Mouse (Mus musculus): ENCODE measurements around the gene Tmem114. TPM values are rescaled to one million over a fixed set of nuclear protein-coding genes. Genes with fewer than 3 reads are reported as not detected.

The Tmem114 gene
- polyA plus RNA-seq (2012; rRNA removed; ENCODE audit: low replicate concordance), result 0.14 TPM in 1 of 2 replicates, not detected in the other

DNA sequence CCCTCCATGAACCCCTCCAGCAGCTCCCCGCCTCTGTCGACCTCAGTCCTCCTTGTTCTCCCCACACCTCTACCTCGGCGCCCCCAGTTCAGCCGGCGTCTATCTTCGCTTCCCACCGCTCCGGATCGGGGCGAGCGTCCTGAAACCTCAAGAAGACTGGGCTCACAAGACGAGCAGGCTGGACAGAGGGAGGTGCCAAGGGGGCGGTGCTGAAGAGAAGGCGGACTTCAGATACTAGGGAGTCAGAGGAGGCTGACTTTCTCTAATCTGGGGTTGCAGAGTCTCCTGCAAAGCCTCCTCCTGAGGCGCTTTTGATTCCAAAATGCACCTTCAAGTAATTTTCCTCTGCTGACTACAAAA lies at the start of gene Tmem114:
Gene Tmem114 (minus strand): TSS at position 166 of the 360 bp plus-strand sequence.

DNA sequence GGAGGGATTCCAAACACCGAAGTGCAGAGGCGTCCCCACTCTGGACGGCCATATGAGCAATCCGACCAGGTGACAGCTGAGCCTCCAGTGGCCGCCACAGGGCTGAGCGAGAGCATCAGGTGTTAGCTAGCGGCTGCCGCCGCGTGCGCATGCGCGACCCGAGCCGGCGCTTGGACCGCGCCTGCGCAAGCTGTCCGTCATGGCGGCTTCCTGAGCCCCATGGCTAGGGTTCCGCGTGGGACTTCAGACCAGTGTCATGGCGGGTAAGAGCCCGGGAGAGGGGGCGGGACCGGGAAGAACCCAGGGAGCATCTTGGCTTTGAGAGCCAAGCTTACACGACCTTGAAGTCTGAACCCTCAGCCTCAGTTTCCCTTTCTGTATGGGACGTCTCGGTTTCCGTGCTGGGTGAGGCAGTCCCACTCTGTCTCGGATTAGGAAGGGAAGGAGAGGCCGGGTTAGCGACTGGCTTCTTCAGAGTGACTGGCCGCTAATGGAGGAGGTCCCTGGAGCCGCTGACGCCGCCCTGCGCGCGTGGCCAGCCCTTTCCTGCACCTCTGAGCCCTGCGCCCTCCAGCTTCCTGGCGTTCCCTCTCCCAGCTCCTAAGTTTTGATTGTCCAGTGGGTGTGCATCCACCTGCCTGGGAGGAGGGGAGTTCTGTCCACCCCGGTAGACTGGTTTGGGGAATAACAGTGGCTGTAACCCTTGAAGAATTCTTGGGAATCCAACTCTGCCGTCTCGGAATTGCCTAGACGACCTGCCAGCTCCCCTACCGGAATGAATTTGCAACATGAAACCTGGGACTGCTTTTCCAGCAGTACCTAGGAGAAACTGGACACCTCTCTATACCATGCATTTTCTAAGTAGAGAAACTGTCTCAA lies 45.9 kb upstream of the Tmem114 start, which contains the start of gene Mettl22:
Gene Mettl22 (plus strand): TSS at position 186 of the 879 bp plus-strand sequence.

Other genes with a start within 250 kb of the Tmem114 start
- 35.0 and 40.9 TPM in 2 replicates for gene Mettl22, start 45.7 kb upstream of the Tmem114 start, polyA plus RNA-seq (2012; rRNA removed; ENCODE audit: low replicate concordance)
- 21.2 and 29.2 TPM in 2 replicates for gene Abat, start 88.3 kb upstream of the Tmem114 start, polyA plus RNA-seq (2012; rRNA removed; ENCODE audit: low replicate concordance)
- 71.3 and 72.4 TPM in 2 replicates for gene Pmm2, start 212.5 kb upstream of the Tmem114 start, polyA plus RNA-seq (2012; rRNA removed; ENCODE audit: low replicate concordance)
- gene Tmem186, start 212.6 kb upstream of the Tmem114 start, polyA plus RNA-seq (2012; rRNA removed; ENCODE audit: low replicate concordance), result 16.4 and 16.7 TPM in 2 replicates
- gene Carhsp1, start 247.0 kb upstream of the Tmem114 start, polyA plus RNA-seq (2012; rRNA removed; ENCODE audit: low replicate concordance), result 115 and 186 TPM in 2 replicates

Measured in subcutaneous adipose tissue, adult 2 months (tissue).